Mouse (Mus musculus): Measurements from ENCODE around the gene Atp2c2.

- TF ChIP-seq POLR2A (IDR thresholded peaks at IDR 0.05; ENCODE audit: insufficient read length, low read depth), result no peak
- TF ChIP-seq USF1 (IDR thresholded peaks at IDR 0.05; ENCODE audit: low read depth), result no peak
- TF ChIP-seq MAX (IDR thresholded peaks at IDR 0.05; ENCODE audit: low read depth), result no peak
- no peak for TF ChIP-seq TCF12 (IDR thresholded peaks at IDR 0.05; ENCODE audit: insufficient read depth, poor library complexity, severe bottlenecking)
Observed at GRCm38 (mm10) chr8:119666219-119666951, 33.4 kb upstream of the Atp2c2 start, which contains the start of gene Wfdc1.

Data from myocyte (in vitro differentiated cells).